34 mouse cellular contexts compared by ENCODE assay signal in the genomic region with DNA sequence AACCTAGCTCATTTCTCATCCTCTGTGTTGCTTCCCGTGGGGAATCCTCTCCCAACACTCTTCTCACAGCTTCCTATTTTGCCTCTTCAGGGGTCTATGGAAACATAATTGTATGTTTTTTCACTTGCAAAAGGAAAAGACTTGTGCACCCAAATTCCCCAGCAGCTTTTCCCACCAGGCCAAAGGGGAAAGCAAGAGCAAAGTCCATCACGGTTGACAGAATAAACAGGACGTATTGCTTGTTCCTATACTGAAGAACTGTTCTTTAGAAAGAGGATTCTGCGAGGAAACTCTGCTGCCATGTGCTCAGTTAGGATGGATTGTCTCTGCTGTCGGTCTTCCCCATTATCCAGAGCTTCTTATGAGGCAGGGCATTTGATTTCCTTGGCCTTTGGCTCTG.
"Had no signal": no experiment of that assay in that cellular context is flagged by ENCODE, and none has a peak within 500 bp of the region (broad histone marks: within the 10 kb centered on the region; RNA-seq: fewer than 3 reads in every experiment).

No protein-coding gene starts in this region.

- H3K36me3 ChIP-seq: heart, embryonic 10.5 days; heart, embryonic 12.5 days; heart, embryonic 13.5 days; heart, embryonic 15.5 days; hindbrain, embryonic 10.5 days; hindbrain, embryonic 12.5 days; hindbrain, embryonic 13.5 days; hindbrain, embryonic 15.5 days; intestine, embryonic 15.5 days; kidney, embryonic 15.5 days had no signal

- H3K4me2 ChIP-seq: heart, embryonic 11.5 days; heart, embryonic 12.5 days; heart, embryonic 13.5 days; heart, embryonic 15.5 days; hindbrain, embryonic 12.5 days; hindbrain, embryonic 13.5 days; hindbrain, embryonic 14.5 days; hindbrain, embryonic 15.5 days; intestine, embryonic 15.5 days; kidney, embryonic 15.5 days had no signal

- H3K4me1 ChIP-seq: hindbrain, embryonic 15.5 days had no signal

- H3K27ac ChIP-seq: heart, adult 2 months; heart, embryonic 10.5 days; heart, embryonic 13.5 days; heart, embryonic 15.5 days; hindbrain, embryonic 10.5 days; hindbrain, embryonic 12.5 days; hindbrain, embryonic 13.5 days; hindbrain, embryonic 14.5 days; hindbrain, embryonic 15.5 days; hindbrain, postnatal 0 days; intestine, embryonic 15.5 days; kidney, embryonic 15.5 days; kidney, postnatal 0 days; layer of hippocampus, adult 2 months had no signal

- DNase-seq: heart, adult 2 months; heart, postnatal 10 days; heart, postnatal 14 days; heart, postnatal 36 days; heart, postnatal 4 days; kidney, adult 11 months; kidney, adult 18-20 months; kidney, adult 8-10 months; kidney, postnatal 10 days; kidney, postnatal 14 days; kidney, postnatal 25 days; kidney, postnatal 36 days; kidney, postnatal 4 days; layer of hippocampus, adult 9-11 months; layer of hippocampus, postnatal 36 days had no signal

- H3K4me3 ChIP-seq: heart, adult 2 months; heart, embryonic 10.5 days; heart, embryonic 12.5 days; heart, embryonic 13.5 days; heart, embryonic 15.5 days; hindbrain, embryonic 10.5 days; hindbrain, embryonic 12.5 days; hindbrain, embryonic 13.5 days; hindbrain, embryonic 15.5 days; intestine, embryonic 15.5 days; kidney, embryonic 15.5 days; layer of hippocampus, adult 2 months had no signal

- H3K27me3 ChIP-seq: heart, embryonic 12.5 days; heart, embryonic 15.5 days; hindbrain, embryonic 12.5 days; hindbrain, embryonic 13.5 days; hindbrain, embryonic 15.5 days; intestine, embryonic 15.5 days; kidney, embryonic 15.5 days had no signal

- H3K9me3 ChIP-seq: heart, embryonic 10.5 days; heart, embryonic 12.5 days; heart, embryonic 13.5 days; heart, embryonic 15.5 days; hindbrain, embryonic 10.5 days; hindbrain, embryonic 12.5 days; hindbrain, embryonic 13.5 days; hindbrain, embryonic 15.5 days; intestine, embryonic 15.5 days; kidney, embryonic 15.5 days had no signal

- H3K9ac ChIP-seq: heart, embryonic 12.5 days; heart, embryonic 13.5 days; heart, embryonic 15.5 days; hindbrain, embryonic 12.5 days; hindbrain, embryonic 13.5 days; hindbrain, embryonic 14.5 days; hindbrain, embryonic 15.5 days; intestine, embryonic 15.5 days; kidney, embryonic 15.5 days had no signal

- ATAC-seq: hindbrain, embryonic 16.5 days; hindbrain, postnatal 0 days; inflammation-experienced regulatory T-cells, adult 6 months; intestine, embryonic 15.5 days; intestine, embryonic 16.5 days; intestine, postnatal 0 days had no signal
